Mouse (Mus musculus): ENCODE data around the gene Pdxp.
"Not testable (repeated sequence)": the region's sequence is repeated elsewhere in the genome, so short reads cannot be mapped to it uniquely, and the experiment has no call there.

The Pdxp gene

GRCm38 (mm10) chr15:78913632-78914090, at the start of gene Pdxp:
Gene Pdxp, plus strand, starts transcription at chr15:78913919.
- DNase-seq (ENCODE audit: low spot score) = peak; percentile 98

- DNase-seq (ENCODE audit: low spot score) = peak; percentile 79
Measured at GRCm38 (mm10) chr15:78868398-78868797, 45.3 kb upstream of the Pdxp start.

- DNase-seq (ENCODE audit: low spot score) = peak; percentile 30
Measured at GRCm38 (mm10) chr15:78868826-78869233, 44.9 kb upstream of the Pdxp start.

- DNase-seq (ENCODE audit: low spot score) = peak; percentile 81
Measured at GRCm38 (mm10) chr15:78869775-78870174, 43.9 kb upstream of the Pdxp start.

- peak; percentile 15 for DNase-seq (ENCODE audit: low spot score)
Measured at GRCm38 (mm10) chr15:78872021-78872608, 41.6 kb upstream of the Pdxp start.

GRCm38 (mm10) chr15:78873803-78874435, 39.8 kb upstream of the Pdxp start:
- no peak for DNase-seq (ENCODE audit: low spot score)

GRCm38 (mm10) chr15:78874989-78875388, 38.7 kb upstream of the Pdxp start:
- DNase-seq (ENCODE audit: low spot score) = no peak

GRCm38 (mm10) chr15:78875537-78875936, 38.2 kb upstream of the Pdxp start:
- no peak for DNase-seq (ENCODE audit: low spot score)

GRCm38 (mm10) chr15:78876258-78876696, 37.4 kb upstream of the Pdxp start:
- DNase-seq (ENCODE audit: low spot score) = peak; percentile 92

GRCm38 (mm10) chr15:78876991-78877809, 36.5 kb upstream of the Pdxp start, which contains the start of gene Gga1:
Gene Gga1, plus strand, starts transcription at chr15:78877190.
- peak; percentile 99 for DNase-seq (ENCODE audit: low spot score)

- DNase-seq (ENCODE audit: low spot score) = no peak
Measured at GRCm38 (mm10) chr15:78877810-78878390, 35.8 kb upstream of the Pdxp start.

GRCm38 (mm10) chr15:78878792-78879516, 34.8 kb upstream of the Pdxp start:
- not testable (repeated sequence) for DNase-seq (ENCODE audit: low spot score)

GRCm38 (mm10) chr15:78880432-78880831, 33.3 kb upstream of the Pdxp start:
- DNase-seq (ENCODE audit: low spot score) = no peak

GRCm38 (mm10) chr15:78881828-78882227, 31.9 kb upstream of the Pdxp start:
- DNase-seq (ENCODE audit: low spot score) = no peak

GRCm38 (mm10) chr15:78889401-78889853, 24.3 kb upstream of the Pdxp start:
- no peak for DNase-seq (ENCODE audit: low spot score)

- DNase-seq (ENCODE audit: low spot score) = no peak
Measured at GRCm38 (mm10) chr15:78892440-78892839, 21.3 kb upstream of the Pdxp start.

- DNase-seq (ENCODE audit: low spot score) = no peak
Measured at GRCm38 (mm10) chr15:78894726-78895125, 19.0 kb upstream of the Pdxp start.

GRCm38 (mm10) chr15:78895741-78896140, 18.0 kb upstream of the Pdxp start:
- DNase-seq (ENCODE audit: low spot score) = no peak

- DNase-seq (ENCODE audit: low spot score) = no peak
Measured at GRCm38 (mm10) chr15:78896149-78896548, 17.6 kb upstream of the Pdxp start.

GRCm38 (mm10) chr15:78897488-78897887, 16.2 kb upstream of the Pdxp start:
- DNase-seq (ENCODE audit: low spot score) = no peak

GRCm38 (mm10) chr15:78898507-78899001, 15.2 kb upstream of the Pdxp start:
- DNase-seq (ENCODE audit: low spot score) = no peak

GRCm38 (mm10) chr15:78899409-78899739, 14.3 kb upstream of the Pdxp start, which contains the start of gene Gm49510:
Gene Gm49510, plus strand, starts transcription at chr15:78899667.
- DNase-seq (ENCODE audit: low spot score) = no peak
